Mouse (Mus musculus) stomach, postnatal 0 days (tissue): ENCODE results near the gene Col9a1. TPM values are rescaled to one million over a fixed set of nuclear protein-coding genes. Genes with fewer than 3 reads are reported as not detected.

Experiments used
- ATAC-seq: fragments of 200-750 bp; cut with Nextera tagmentation; 2 replicates; pipeline ENCODE4 v1.8.0; 2017; ENCODE audit not compliant: low FRiP score, low TSS enrichment
- DNase-seq: peaks from one replicate; pipeline ENCODE4 v3.0.0-alpha.2; 2016; ENCODE audit warnings: low spot score
- H3K27ac ChIP-seq: fragments of 300-500 bp; sonication (generic); replicated peaks from 2 replicates; pipeline ENCODE4 v1.5.1; 2014; ENCODE audit warnings: mild to moderate bottlenecking, control low read depth
- H3K27me3 ChIP-seq: fragments of 300-500 bp; sonication (generic); 2 replicates; pipeline ENCODE4 v1.6.1; 2014; ENCODE audit warnings: low read length; ENCODE audit not compliant: control insufficient read depth, insufficient read depth
- H3K36me3 ChIP-seq: fragments of 300-500 bp; sonication (generic); 2 replicates; pipeline ENCODE4 v1.6.1; 2014; ENCODE audit warnings: low read length, mixed read lengths; ENCODE audit not compliant: control insufficient read depth, insufficient read depth
- H3K4me1 ChIP-seq: fragments of 300-500 bp; sonication (generic); replicated peaks from 2 replicates; pipeline ENCODE4 v1.6.1; 2014; ENCODE audit warnings: antibody characterized with exemption; ENCODE audit not compliant: control insufficient read depth, insufficient read depth
- H3K4me2 ChIP-seq: fragments of 300-500 bp; sonication (generic); replicated peaks from 2 replicates; pipeline ENCODE4 v1.6.1; 2014; ENCODE audit warnings: low read depth, mild to moderate bottlenecking, control low read depth, moderate library complexity
- H3K4me3 ChIP-seq: fragments of 300-500 bp; sonication (generic); 2 replicates; pipeline ENCODE4 v1.5.1; 2014; ENCODE audit warnings: low read depth, low read length, control low read depth
- H3K9ac ChIP-seq: fragments of 300-500 bp; sonication (generic); 2 replicates; pipeline ENCODE4 v1.6.1; 2014; ENCODE audit warnings: mild to moderate bottlenecking, low read length, control low read depth, mixed read lengths
- H3K9me3 ChIP-seq: fragments of 300-500 bp; sonication (generic); 2 replicates; pipeline ENCODE4 v1.6.1; 2016; ENCODE audit warnings: low read length; ENCODE audit not compliant: control insufficient read depth
- CTCF ChIP-seq: IDR thresholded peaks from 2 replicates; pipeline ENCODE4 v1.5.1; 2016; ENCODE audit warnings: antibody characterized with exemption, low read depth, mild to moderate bottlenecking, moderate library complexity
- EP300 ChIP-seq: optimal IDR thresholded peaks from 2 replicates; pipeline ENCODE3; 2016; ENCODE audit warnings: antibody characterized with exemption
- WGBS: fragments of 180-500 bp; shearing (Covaris S2); extraction: QIAGEN DNeasy Blood & Tissue Kit; methylation state at CpG from one replicate; pipeline ENCODE4 v1.1.7; 2014; 5-methylcytosine and 5-hydroxymethylcytosine counted together
- polyA plus RNA-seq: library from polyadenylated mRNA; unstranded; fragments of >200 nt; fragmentation: Nextera tagmentation; extraction: Ambion mirVana; gene quantifications from 2 replicates; pipeline ENCODE4 v1.2.1, GENCODE M21; 2015

Gene Col9a1
- polyA plus RNA-seq, 1 experiment from 2014 or later, result 0.32 TPM

DNA sequence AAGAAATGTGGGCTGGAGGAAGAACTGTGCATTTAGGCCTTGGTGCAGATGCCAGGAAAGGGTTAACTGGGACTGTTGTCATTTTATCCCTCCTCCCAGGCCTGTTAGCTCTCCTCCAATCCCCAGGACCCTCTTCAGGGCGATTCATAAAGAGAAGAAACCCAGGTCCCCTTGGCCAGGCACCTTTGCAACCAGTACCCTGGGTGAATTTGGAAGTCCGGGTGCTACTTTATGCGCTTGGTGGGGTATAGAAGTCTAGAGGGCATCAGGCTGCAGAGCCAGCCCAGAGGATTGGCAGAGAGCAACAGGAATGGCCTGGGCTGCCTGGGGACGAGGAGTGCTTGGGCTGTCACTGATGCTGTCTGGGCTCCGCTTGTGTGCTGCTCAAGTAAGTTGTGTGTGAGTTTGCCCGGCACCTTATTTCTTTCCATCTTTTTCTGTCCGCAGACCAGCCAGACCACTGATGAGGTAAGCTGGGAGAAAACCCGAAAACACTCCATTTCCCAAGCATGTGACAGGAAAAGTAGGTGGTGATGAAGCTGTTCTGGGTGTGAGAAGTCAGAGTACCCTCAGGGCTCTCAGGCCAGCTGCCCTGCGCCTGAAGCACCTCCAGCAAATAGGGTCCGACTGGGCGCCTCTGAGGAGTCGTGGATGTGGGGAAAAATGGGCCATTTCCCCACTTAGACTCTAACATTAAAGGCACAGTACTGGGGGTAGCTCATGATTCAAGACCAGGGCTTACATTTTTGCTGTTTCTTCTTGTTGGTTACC lies 17.8 kb downstream of the Col9a1 start:
- Histone ChIP-seq H3K9me3 (no peaks in the 10 kb centered on the region), H3K4me2 (no peak overlapping the region), H3K36me3 (no peaks in the 10 kb centered on the region), H3K27me3 (no peaks in the 10 kb centered on the region), H3K4me1 (no peaks in the 10 kb centered on the region), H3K27ac (no peak overlapping the region), H3K4me3 (no peak overlapping the region), H3K9ac (no peak overlapping the region)
- WGBS, result 54% methylated on average over 12 of the region's 12 CpGs
- TF ChIP-seq CTCF (no peak), EP300 (no peak)
- no peak for DNase-seq
- no peak for ATAC-seq

DNA sequence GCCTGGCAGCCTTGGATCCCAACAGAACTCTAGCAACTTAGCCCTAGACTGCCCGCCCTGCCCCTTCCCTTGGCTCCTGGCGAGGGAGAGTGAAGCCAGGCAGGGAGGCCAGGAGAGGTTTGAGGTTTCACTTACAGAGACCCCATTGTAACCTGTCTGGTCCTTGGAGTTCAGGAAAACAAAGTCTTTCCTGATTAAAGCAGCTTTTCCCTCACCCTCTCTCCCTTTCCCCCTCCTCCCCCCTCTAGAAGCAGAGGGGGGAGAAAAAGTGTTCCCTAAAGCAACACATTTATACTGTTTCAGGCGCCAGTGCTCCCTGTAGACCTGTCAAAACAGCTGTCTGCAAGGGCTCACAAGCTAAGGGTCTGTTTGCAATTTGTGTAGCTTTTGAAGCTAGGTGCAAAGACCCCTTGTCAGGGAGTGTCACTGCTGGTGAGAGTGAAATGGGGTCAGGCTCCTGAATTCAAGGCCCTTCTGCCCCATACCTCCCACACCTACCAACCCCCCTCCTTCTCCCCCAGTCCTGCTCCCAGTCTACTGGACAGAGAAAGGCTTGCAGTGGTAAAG lies 18.6 kb downstream of the Col9a1 start:
- Histone ChIP-seq H3K27ac (no peak overlapping the region), H3K36me3 (no peaks in the 10 kb centered on the region), H3K9me3 (no peaks in the 10 kb centered on the region), H3K27me3 (no peaks in the 10 kb centered on the region), H3K4me2 (no peak overlapping the region), H3K9ac (no peak overlapping the region), H3K4me3 (no peak overlapping the region), H3K4me1 (no peaks in the 10 kb centered on the region)
- 30% methylated on average over 3 of the region's 3 CpGs for WGBS
- ATAC-seq (no peak), DNase-seq (no peak)
- TF ChIP-seq CTCF (no peak), EP300 (no peak)

DNA sequence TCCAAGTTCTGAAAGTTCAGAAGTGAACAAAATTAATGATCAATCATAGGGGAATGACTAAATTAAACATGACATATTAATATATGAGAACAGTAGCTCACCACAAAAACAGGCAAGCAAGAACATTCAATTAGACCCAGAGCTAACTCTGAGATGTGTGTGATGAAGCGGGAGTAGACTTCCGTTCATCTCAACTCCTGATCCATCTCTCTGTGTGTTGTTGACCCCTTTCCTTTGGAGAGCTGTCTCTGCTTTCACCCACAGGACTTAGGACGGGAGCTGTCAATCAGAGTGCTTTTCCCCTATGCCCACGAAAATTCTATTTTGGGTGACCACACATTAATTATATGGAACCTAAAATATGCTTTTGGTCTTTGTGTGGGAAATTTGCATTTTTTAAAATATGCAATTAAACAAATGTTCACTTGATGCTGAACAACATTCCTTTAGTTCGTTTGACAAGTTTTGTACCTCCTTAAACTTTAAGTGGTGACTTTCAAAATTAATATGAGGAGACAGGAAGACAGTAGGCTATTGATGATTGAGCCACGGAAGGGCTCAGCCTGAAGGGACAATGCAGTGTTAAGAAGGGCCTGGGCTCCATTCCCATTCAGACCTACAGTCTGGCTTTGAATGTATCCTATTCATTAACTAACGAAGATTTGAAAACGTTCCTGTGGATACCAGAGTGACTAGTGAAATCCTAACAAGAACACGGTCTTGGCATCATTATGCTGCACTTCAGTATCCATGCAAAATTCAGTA lies 34.4 kb downstream of the Col9a1 start:
- WGBS, result 68% methylated on average over 9 of the region's 9 CpGs
- ATAC-seq, result no peak
- DNase-seq, result no peak
- no peaks in the 10 kb centered on the region for H3K36me3 ChIP-seq
- H3K4me1 ChIP-seq, result no peaks in the 10 kb centered on the region
- H3K27me3 ChIP-seq, result no peaks in the 10 kb centered on the region
- no peak overlapping the region for H3K4me3 ChIP-seq
- H3K9ac ChIP-seq, result no peak overlapping the region
- no peak overlapping the region for H3K27ac ChIP-seq
- no peaks in the 10 kb centered on the region for H3K9me3 ChIP-seq
- no peak overlapping the region for H3K4me2 ChIP-seq
- no peak for TF ChIP-seq CTCF
- TF ChIP-seq EP300, result no peak

DNA sequence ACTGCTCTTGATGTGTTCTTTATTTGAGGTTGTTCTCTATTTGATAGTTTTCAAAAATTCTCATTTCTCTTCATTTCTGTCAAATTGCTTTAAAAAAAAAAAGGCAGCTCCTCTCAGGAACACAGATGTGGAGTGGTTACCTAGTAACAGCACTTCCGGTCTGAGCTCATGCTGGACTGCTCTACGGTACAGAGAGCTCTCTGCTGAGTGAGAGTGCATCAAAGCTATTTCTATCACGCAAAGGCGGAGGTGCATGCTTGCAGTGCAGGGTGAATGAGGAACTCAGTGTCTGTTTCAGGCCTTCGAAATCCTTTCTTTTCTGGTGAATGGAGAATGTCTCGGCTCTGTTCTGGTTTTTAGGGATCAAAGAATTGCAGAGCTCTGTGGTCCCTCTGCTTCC lies 41.6 kb downstream of the Col9a1 start:
- 59% methylated on average over 6 of the region's 6 CpGs for WGBS

DNA sequence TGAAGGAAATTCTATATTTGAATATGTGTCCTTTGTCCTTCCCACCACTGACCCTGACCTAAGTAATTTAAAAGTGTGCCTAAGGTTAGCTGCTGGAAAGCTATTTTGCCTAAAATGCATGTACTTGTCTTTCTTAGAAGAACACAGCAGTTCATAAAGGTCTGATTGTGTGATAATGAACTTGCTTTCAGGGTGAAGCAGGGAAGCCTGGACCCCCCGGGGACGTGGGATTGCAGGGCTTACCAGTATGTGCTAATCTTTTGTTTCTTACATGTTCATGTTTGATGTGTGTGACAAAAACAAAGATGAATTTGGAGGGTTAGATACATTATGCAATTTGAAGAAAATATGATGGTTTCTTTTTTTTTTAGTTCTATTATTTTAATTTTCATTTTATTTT lies 44.8 kb downstream of the Col9a1 start:
- Histone ChIP-seq H3K27me3 (no peaks in the 10 kb centered on the region), H3K4me3 (no peak overlapping the region), H3K36me3 (no peaks in the 10 kb centered on the region), H3K9me3 (no peaks in the 10 kb centered on the region), H3K27ac (no peak overlapping the region), H3K9ac (no peak overlapping the region), H3K4me1 (no peaks in the 10 kb centered on the region), H3K4me2 (no peak overlapping the region)
- 73% methylated on average over 2 of the region's 2 CpGs for WGBS
- no peak for TF ChIP-seq CTCF
- no peak for TF ChIP-seq EP300
- no peak for ATAC-seq
- no peak for DNase-seq

More for the DNA sequence above, 41.6 kb downstream of the Col9a1 start:
- H3K27ac ChIP-seq, result no peak overlapping the region
- no peaks in the 10 kb centered on the region for H3K36me3 ChIP-seq
- H3K9ac ChIP-seq, result no peak overlapping the region
- no peak overlapping the region for H3K4me2 ChIP-seq
- no peaks in the 10 kb centered on the region for H3K9me3 ChIP-seq
- TF ChIP-seq CTCF (no peak), EP300 (no peak)
- no peak overlapping the region for H3K4me3 ChIP-seq
- DNase-seq (no peak), ATAC-seq (no peak)
- H3K4me1 ChIP-seq, result no peaks in the 10 kb centered on the region
- H3K27me3 ChIP-seq, result no peaks in the 10 kb centered on the region
